Mouse (Mus musculus) limb, embryonic 12.5 days (tissue): ENCODE results near the gene Slc4a2. TPM values are rescaled to one million over a fixed set of nuclear protein-coding genes. Genes with fewer than 3 reads are reported as not detected.
"Not testable (repeated sequence)": the region's sequence is repeated elsewhere in the genome, so short reads cannot be mapped to it uniquely, and the experiment has no call there.

Source experiments
- ATAC-seq: fragments of 200-750 bp; cut with Nextera tagmentation; 2 replicates; pipeline ENCODE4 v1.8.0; 2017; ENCODE audit warnings: low read depth, moderate TSS enrichment; ENCODE audit not compliant: insufficient number of reproducible peaks, insufficient read depth, low FRiP score, low TSS enrichment
- H3K27ac ChIP-seq: fragments of 300-500 bp; sonication (generic); 2 replicates; pipeline ENCODE4 v1.5.1; 2016; ENCODE audit warnings: mild to moderate bottlenecking, moderate library complexity
- H3K27me3 ChIP-seq: fragments of 300-500 bp; sonication (generic); 2 replicates; pipeline ENCODE4 v1.6.1; 2016; ENCODE audit warnings: mild to moderate bottlenecking, moderate library complexity
- H3K36me3 ChIP-seq: fragments of 300-500 bp; sonication (generic); 2 replicates; pipeline ENCODE4 v1.6.1; 2016; ENCODE audit warnings: mild to moderate bottlenecking, moderate library complexity
- H3K4me1 ChIP-seq: fragments of 300-500 bp; sonication (generic); replicated peaks from 2 replicates; pipeline ENCODE4 v1.6.1; 2016
- H3K4me2 ChIP-seq: fragments of 300-500 bp; sonication (generic); 2 replicates; pipeline ENCODE4 v1.6.1; 2016; ENCODE audit warnings: mild to moderate bottlenecking, moderate library complexity
- H3K4me3 ChIP-seq: fragments of 300-500 bp; sonication (generic); replicated peaks from 2 replicates; pipeline ENCODE4 v1.5.1; 2016; ENCODE audit warnings: mild to moderate bottlenecking
- H3K9ac ChIP-seq: fragments of 300-500 bp; sonication (generic); replicated peaks from 2 replicates; pipeline ENCODE4 v1.6.1; 2016; ENCODE audit warnings: mild to moderate bottlenecking, moderate library complexity
- H3K9me3 ChIP-seq: fragments of 300-500 bp; sonication (generic); 2 replicates; pipeline ENCODE4 v1.6.1; 2016; ENCODE audit warnings: mild to moderate bottlenecking, moderate library complexity
- WGBS: fragments of 180-500 bp; shearing (Covaris S2); methylation state at CpG from one replicate; pipeline ENCODE4 v1.1.7; 2016; 5-methylcytosine and 5-hydroxymethylcytosine counted together
- polyA plus RNA-seq: library from polyadenylated mRNA; unstranded; fragments of >200 nt; fragmentation: Nextera tagmentation; extraction: Ambion mirVana; gene quantifications from 2 replicates; pipeline ENCODE4 v1.2.1, GENCODE M21; 2016

Slc4a2 gene
- polyA plus RNA-seq, 1 experiment from 2014 or later, result 47.1 TPM

DNA sequence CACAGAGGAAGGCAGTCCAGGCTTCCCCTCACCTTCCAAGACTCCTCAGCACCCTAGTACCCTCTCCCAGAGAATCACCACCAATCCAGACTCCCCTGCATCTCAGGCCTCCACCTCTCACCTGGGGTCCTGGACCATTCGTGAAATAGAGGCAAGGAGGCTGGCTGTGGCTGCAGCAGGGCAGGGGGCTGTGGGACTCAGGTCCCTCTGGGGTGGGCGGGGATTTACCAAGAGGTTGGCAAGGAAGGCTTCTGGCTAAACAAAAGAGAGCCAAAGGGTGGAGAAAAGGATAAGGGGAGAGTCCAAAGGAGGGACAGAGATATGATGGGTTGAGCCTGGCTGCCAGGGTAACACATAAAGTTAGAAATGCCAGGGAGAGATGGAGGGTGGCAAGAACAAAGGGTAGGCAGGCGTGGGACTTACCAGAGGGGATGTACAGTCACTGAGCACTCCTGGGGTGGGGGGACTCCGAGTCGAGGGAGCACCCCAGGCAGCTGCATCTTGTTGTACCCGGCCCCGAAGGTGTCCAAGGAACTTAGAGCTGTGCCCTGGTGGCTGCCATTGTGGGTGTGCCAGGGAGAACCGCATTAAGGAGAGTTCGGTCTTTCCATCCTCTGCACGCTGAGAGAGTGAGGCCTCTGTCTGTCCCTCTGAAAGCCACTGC is 37.6 kb upstream of the Slc4a2 start:
- H3K4me2 ChIP-seq, result no peak overlapping the region
- ATAC-seq, result no peak
- no peak overlapping the region for H3K4me3 ChIP-seq
- no peaks in the 10 kb centered on the region for H3K36me3 ChIP-seq
- peaks cover 31% of the 10 kb centered on the region for H3K4me1 ChIP-seq
- WGBS, result 79% methylated on average over 10 of the region's 10 CpGs
- peaks cover 44% of the 10 kb centered on the region for H3K27me3 ChIP-seq
- H3K27ac ChIP-seq, result no peak overlapping the region
- no peak overlapping the region for H3K9ac ChIP-seq
- no peaks in the 10 kb centered on the region for H3K9me3 ChIP-seq

DNA sequence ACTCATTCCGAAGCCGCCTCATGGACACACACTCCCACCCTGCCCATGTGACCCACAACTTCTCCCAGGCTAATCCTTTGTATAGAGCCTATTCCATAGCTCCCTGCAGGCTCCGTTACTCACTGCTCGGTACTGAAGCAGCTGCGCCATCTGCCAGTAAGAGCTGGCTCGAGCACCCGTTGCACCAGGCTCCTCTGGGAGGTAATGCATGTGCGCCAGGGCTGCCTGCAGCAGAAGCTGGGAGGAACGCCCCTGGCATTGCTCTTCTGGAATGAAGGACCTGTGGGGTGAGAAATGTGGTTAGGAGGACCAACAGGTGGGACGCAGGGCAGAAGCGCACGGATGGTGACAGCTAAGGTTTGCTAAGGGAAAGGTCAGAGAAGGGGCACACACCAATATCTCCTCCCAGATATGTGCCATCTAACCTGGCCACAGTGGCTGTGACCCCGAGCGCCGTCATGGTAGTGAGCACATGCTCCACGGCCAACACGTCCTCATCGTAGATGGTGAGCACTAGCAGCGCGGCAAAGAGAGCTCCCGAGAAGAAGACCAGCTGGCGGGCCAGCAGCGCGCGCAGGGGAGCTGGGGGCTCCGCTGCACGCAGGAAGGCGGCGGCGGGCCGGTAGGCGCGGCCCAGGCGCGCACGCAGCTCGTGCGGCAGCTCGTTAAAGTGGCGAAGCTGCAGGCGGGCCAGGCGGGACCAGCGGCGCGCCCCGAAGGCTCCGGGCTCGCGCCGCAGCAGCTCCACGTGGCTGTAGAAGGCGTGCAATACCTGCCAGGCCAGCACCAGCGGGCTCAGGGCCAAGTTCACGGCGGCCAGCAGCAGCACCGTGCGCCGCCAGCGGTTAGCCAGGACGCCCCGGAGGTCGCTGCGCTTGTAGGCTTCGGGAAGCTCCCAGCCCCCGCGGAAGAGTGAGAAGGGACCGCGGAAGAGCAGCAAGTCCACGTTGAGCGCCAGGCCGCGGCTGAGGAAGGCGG is 36.1 kb upstream of the Slc4a2 start:
- Histone ChIP-seq H3K27ac (peak overlapping the region; percentile 29; the same call in 1 of the 2 replicates), H3K4me2 (peak overlapping the region; percentile 96), H3K4me1 (peaks cover 31% of the 10 kb centered on the region), H3K9ac (peak overlapping the region; percentile 67), H3K36me3 (no peaks in the 10 kb centered on the region), H3K27me3 (peaks cover 44% of the 10 kb centered on the region), H3K9me3 (no peaks in the 10 kb centered on the region), H3K4me3 (peak overlapping the region; percentile 50)
- WGBS, result under 1% methylated on average over 73 of the region's 73 CpGs
- peak; percentile 16; the same call in 1 of the 2 replicates for ATAC-seq

DNA sequence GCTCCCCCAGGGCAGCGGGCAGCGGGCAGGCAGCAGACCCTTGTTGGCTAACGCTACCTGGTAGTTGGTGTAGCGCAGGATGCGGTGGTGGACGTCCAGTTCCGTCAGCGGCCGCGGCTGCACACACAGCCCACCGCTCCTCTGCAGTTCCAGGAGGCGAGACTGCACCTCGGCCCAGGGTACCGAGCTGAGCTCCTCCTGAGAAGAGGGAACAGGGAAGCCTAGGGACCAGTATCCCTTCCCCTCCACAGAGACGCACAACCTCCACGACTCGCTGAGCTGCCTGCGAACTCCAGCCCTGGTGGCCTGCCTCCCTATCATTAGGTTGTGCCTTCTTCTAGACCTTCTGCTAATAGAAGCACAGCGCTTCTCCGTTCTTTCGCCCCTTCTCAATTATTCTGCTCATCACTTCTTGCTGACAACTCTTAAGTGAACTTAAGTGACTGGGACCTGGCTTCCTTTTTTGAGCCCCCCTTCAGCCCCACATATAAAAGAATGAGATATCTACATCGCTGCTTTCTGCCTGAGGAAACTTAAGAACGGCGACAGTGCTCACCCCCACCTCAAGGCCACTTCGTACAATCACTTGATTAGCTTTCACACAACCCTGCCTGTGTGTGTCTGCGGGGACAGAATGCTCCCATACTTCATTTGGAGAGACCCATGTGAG is 35.3 kb upstream of the Slc4a2 start:
- no peak for ATAC-seq
- Histone ChIP-seq H3K9ac (peak overlapping the region; percentile 67), H3K4me1 (peaks cover 26% of the 10 kb centered on the region), H3K9me3 (no peaks in the 10 kb centered on the region), H3K27ac (peak overlapping the region; percentile 29; the same call in 1 of the 2 replicates), H3K4me2 (peak overlapping the region; percentile 96), H3K27me3 (peaks cover 44% of the 10 kb centered on the region), H3K36me3 (no peaks in the 10 kb centered on the region), H3K4me3 (peak overlapping the region; percentile 50)
- WGBS, result 24% methylated on average over 26 of the region's 26 CpGs

DNA sequence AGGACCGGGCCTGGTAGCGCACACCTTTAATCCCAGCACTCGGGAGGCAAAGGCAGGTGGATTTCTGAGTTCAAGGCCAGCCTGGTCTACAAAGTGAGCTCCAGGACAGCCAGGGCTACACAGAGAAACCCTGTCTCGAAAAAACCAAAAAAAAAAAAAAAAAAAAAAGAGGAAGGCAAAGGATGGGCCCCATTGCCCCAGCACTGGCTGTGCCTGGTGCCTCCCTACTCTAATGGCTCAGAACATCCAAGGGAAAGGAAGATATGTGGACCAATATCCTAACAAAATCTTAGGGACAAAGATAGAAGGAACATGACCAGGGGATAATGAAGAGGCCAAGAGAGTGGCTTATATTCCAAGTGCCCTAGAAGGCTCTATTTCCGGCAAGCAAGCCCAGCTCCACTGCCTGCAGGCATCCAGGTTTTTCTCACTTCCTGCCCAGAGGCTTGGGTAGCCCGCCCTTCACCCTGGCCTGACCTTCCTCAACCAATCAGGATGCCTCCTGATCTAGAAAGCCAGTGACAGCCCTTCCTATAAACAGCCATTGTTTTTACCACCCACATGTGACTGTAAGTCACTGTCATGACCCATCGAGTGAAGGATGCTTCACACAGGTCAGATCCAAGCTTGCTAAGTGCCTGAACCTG is 34.5 kb upstream of the Slc4a2 start:
- H3K36me3 ChIP-seq, result no peaks in the 10 kb centered on the region
- H3K4me3 ChIP-seq, result no peak overlapping the region
- no peak overlapping the region for H3K9ac ChIP-seq
- H3K4me1 ChIP-seq, result peaks cover 23% of the 10 kb centered on the region
- no peak for ATAC-seq
- H3K27ac ChIP-seq, result no peak overlapping the region
- WGBS, result 45% methylated on average over 7 of the region's 7 CpGs
- peak overlapping the region; percentile 96; the same call in 1 of the 2 replicates for H3K4me2 ChIP-seq
- H3K9me3 ChIP-seq, result no peaks in the 10 kb centered on the region
- peaks cover 44% of the 10 kb centered on the region for H3K27me3 ChIP-seq

DNA sequence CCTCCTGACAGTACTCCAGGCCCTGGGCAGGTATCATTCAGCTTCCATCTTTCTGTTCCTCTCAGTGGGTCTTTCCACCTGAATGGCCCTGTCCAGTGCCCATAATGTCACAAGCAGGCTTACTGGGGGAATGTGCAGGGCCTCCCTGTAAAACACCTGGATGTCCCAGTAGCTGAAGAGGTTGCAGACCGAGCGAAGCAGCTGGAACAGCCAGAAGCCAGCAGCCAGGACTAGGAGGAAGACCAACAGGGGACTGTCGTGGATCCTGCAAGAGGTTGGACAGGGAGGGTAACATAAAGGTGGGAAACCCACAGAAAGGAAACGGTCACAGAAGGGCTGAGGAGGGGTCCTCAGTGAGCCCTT is 34.0 kb upstream of the Slc4a2 start:
- WGBS, result 62% methylated on average over 4 of the region's 4 CpGs
- no peak for ATAC-seq
- Histone ChIP-seq H3K9me3 (no peaks in the 10 kb centered on the region), H3K4me2 (no peak overlapping the region), H3K27ac (no peak overlapping the region), H3K27me3 (peaks cover 40% of the 10 kb centered on the region), H3K9ac (no peak overlapping the region), H3K4me1 (peaks cover 23% of the 10 kb centered on the region), H3K4me3 (no peak overlapping the region), H3K36me3 (no peaks in the 10 kb centered on the region)

DNA sequence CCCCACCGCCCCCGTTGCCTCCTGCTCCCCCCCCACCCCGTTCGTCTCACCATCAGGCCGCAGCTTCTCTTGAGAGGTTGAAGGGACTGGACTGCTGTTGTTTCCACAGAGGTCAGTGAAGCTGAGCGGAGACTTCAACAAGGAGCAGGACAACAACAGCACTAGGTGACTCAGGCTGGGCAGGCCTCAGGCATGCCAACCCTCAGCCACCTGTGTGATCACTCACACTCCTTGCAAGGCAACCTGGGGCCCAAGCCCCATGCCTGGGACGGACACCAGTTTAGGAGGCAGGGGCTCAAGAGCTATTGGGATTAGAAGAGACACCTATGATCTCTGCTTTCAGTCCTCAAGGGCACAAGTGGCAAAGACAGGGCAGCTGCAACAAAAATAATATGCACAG is 31.8 kb upstream of the Slc4a2 start, which contains the start of gene Atg9b:
Gene Atg9b, minus strand, starts transcription at position 280 of the 400 bp plus-strand sequence.
- no peaks in the 10 kb centered on the region for H3K36me3 ChIP-seq
- ATAC-seq, result no peak
- 81% methylated on average over 7 of the region's 7 CpGs for WGBS
- peaks cover 23% of the 10 kb centered on the region for H3K4me1 ChIP-seq
- no peak within 1 kb of the TSS for H3K4me3 ChIP-seq
- no peaks in the 10 kb centered on the region for H3K9me3 ChIP-seq
- no peak within 1 kb of the TSS for H3K4me2 ChIP-seq
- H3K27ac ChIP-seq, result no peak within 1 kb of the TSS
- no peak within 1 kb of the TSS for H3K9ac ChIP-seq
- peaks cover 18% of the 10 kb centered on the region for H3K27me3 ChIP-seq

DNA sequence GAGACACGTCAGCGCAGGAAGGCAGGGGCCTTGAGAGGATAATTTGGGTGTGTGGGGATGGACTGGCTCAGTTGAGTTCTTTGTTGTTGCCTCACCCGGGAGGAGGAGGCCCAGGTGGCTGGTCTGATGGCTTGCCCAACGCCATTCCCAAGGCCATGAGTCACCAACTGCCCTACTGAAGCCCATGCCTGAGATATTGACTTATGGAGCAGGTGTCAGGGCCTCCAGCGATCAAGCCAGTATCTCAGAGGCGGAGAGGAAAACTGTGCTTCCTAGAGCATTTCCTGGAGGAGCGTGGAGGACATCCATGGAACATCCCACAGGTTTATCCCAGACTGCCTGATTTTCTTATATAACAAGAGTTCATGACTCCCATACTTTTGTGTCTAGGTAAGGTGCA is 30.9 kb upstream of the Slc4a2 start:
- no peaks in the 10 kb centered on the region for H3K9me3 ChIP-seq
- no peak overlapping the region for H3K4me3 ChIP-seq
- no peak for ATAC-seq
- no peaks in the 10 kb centered on the region for H3K36me3 ChIP-seq
- no peak overlapping the region for H3K9ac ChIP-seq
- no peak overlapping the region for H3K4me2 ChIP-seq
- no peak overlapping the region for H3K27ac ChIP-seq
- 76% methylated on average over 7 of the region's 7 CpGs for WGBS
- H3K27me3 ChIP-seq, result peaks cover 10% of the 10 kb centered on the region
- peaks cover 15% of the 10 kb centered on the region for H3K4me1 ChIP-seq

DNA sequence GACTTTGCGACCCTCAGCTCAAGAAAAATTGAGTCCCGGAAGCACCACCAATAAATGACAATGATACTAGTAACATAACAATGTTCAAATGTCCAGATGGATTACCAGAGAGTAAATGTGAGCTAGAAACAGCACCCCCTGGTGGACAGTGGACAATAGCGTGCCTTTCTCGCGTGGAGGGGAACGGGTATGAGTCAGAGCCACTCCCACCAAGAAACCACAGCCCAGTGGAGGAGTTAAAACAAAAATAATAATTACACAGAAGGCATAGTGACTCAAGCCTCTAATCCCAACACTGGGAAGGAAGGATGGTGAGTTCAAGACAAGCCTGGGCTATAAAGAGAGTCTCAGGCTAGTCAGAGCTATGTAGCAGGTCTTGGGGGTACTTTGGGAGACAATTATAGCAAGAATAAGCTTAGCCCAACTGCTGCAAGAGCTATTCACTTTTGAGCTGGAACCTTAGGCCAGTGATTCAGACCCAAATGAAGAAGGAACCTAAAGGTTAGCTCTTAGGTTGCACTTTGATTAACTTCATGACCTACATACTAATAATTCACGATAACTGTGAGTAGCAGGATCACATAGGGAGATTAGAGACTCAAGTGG is 30.1 kb upstream of the Slc4a2 start, which contains the start of gene Abcb8:
Gene Abcb8, plus strand, starts transcription at position 272 of the 606 bp plus-strand sequence.
- 22% methylated on average over 7 of the region's 7 CpGs for WGBS
- Histone ChIP-seq H3K4me2 (peak within 1 kb of the TSS; percentile 58), H3K9me3 (no peaks in the 10 kb centered on the region), H3K27me3 (peaks cover 3% of the 10 kb centered on the region), H3K4me3 (peak within 1 kb of the TSS; percentile 50), H3K9ac (peak within 1 kb of the TSS; percentile 35; the same call in 1 of the 2 replicates), H3K27ac (peak within 1 kb of the TSS; percentile 62; the same call in 1 of the 2 replicates), H3K4me1 (peaks cover 9% of the 10 kb centered on the region), H3K36me3 (no peaks in the 10 kb centered on the region)
- no peak for ATAC-seq

DNA sequence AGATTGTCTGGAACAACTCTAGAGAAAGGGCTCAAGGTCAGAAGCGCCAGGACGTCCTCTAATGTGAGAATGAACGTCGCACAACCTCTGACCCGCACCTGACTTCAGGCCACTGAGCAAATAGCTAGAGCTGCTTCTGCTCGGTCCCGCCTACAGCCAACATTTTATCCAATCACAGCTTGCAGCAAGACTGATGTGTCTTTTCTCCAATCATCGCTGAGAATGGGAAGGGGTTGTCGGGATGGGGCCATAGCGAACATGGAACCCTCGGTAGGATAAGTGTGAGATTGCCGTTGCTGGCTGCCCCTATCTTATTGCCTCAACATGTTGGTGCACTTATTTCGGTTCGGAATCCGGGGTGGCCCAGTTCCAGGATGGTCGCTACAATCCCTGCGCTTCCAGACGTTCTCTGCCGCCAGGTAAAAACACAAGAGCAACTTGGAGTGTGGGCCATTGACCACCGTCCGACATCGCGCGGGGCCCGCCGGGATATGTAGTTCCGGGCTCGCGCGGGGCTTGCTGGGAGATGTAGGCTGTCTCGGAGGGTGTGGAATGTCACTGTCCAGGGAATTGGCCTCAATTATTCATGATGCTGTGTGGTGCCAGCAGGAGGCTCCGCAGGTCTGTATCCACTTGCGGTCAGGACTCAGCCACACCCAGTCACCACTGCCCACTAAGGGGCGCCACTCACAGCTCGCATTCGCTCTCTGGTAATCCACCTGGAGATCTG is 29.3 kb upstream of the Slc4a2 start:
- Histone ChIP-seq H3K9ac (peak overlapping the region; percentile 35; the same call in 1 of the 2 replicates), H3K27me3 (no peaks in the 10 kb centered on the region), H3K36me3 (no peaks in the 10 kb centered on the region)

DNA sequence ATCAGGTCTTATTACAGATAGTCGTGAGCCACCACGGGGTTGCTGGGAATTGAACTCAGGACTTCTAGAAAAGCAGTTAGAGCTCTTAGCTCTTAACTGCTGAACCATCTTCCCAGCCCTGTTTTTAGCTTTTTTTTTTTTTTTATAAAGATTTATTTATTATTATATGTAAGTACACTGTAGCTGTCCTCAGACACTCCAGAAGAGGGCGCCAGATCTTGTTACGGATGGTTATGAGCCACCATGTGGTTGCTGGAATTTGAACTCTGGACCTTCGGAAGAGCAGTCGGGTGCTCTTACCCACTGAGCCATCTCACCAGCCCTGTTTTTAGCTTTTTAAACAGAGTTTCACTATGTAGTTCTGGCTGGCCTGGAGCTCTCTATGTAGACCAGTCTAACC is 27.4 kb upstream of the Slc4a2 start:
- H3K4me3 ChIP-seq, H3K4me1 ChIP-seq, ATAC-seq, H3K9ac ChIP-seq, H3K4me2 ChIP-seq, H3K9me3 ChIP-seq, H3K27me3 ChIP-seq, H3K27ac ChIP-seq: not testable (repeated sequence)
- WGBS, result 88% methylated on average over 6 of the region's 6 CpGs
- H3K36me3 ChIP-seq, result peaks cover 10% of the 10 kb centered on the region; the same call in 1 of the 2 replicates

More for the DNA sequence above, 29.3 kb upstream of the Slc4a2 start:
- Histone ChIP-seq H3K9me3 (no peaks in the 10 kb centered on the region), H3K27ac (peak overlapping the region; percentile 62; the same call in 1 of the 2 replicates), H3K4me2 (peak overlapping the region; percentile 58), H3K4me3 (peak overlapping the region; percentile 50), H3K4me1 (peaks cover 6% of the 10 kb centered on the region)
- 2% methylated on average over 36 of the region's 36 CpGs for WGBS
- ATAC-seq, result peak; percentile 97
